Mouse (Mus musculus) bone marrow, adult 2 months (tissue): ENCODE data around the gene Pik3r2.

Source experiments
- CTCF ChIP-seq: fragments of 200-500 bp; IDR thresholded peaks from 2 replicates; pipeline ENCODE4 v1.5.1; 2011; ENCODE audit warnings: low read length, control low read depth; ENCODE audit not compliant: control insufficient read depth, insufficient read depth
- POLR2A ChIP-seq: fragments of 200-500 bp; IDR thresholded peaks from 2 replicates; pipeline ENCODE4 v1.6.1; 2011; ENCODE audit warnings: low read depth, mild to moderate bottlenecking, control low read depth, low read length, borderline replicate concordance; ENCODE audit not compliant: control insufficient read depth

GRCm38 (mm10) chr8:70798281-70798680, 21.8 kb upstream of the Pik3r2 start:
- TF ChIP-seq POLR2A (no peak), CTCF (no peak)
